Mouse (Mus musculus): ENCODE results near the gene Cpa2.

The Cpa2 gene

DNA sequence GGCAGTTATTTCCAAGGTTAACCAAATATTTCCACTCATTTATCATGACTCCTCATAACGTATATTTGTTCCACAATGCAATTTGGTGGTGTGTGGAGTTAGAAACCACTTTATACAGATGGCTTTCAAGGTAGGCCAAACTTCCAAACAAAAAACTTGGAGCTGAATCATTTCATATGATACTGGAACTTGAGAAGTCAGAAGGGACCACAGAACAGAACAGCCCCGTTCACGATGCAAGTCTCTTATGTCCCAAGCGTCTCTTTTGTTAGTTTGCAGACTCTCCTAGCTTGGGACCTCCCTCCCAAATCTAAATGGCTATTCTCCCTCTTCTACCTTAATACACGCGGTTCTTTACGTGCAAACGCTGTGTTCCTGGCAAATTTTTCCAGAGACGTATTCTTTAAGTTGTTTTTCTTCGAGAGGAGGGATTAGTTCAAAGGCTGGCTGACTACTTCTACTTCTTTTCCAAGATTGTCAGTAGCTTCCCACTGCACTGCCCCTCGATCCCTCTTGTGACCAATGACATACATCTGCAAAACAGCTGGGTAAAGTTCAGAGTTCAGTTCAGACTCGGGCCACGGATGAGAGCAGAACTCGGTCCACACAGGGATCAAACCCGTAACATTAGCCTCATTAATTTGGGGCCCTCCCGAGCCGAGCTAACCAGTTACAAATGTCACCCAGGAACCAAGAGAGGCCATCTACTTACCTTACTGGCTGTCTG is 35.3 kb downstream of the Cpa2 start:
- no peak for DNase-seq (ENCODE audit: low spot score in 2 of 2)

DNA sequence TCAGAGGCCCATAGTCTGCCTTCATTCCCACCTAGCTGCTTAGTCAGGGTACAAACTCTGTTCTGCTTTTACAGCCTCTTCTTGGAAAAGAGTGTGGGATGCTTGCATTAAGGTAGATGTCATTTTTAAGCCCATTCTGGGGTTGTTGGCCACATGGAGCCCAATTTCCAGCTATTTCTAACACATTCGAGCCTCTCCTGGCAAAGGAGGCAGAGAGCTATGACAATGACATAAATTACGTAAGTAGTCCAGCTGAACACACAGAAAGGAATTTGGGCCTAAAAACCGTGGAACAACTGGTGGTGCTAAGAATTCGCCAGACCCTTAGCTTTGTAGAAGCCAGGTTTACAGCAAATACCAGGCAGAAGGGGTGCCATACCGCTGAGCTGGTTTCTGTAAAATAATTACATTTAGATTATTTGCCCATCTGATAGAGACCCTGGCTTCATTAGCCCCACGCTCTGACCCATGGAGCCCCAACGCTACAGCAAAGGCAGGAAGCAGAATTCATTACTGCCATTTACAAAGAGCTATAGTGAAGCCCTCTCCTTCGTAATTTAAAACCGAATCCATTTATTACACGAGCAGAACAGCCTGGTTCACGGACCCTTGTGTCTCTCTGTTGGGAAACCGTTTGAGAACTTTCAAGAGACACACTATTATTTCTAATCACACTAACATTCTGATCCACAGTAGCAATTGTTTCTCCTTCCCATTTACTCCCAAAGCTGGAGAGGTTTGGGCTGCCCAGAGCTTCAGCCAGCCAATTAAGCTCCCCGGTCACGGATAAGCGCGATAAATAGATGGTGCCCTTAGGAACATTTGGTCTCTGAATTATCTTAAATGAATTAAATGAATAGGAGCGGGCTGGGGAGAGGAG is 38.8 kb downstream of the Cpa2 start:
- DNase-seq (ENCODE audit: low spot score in 2 of 2): no peak

DNA sequence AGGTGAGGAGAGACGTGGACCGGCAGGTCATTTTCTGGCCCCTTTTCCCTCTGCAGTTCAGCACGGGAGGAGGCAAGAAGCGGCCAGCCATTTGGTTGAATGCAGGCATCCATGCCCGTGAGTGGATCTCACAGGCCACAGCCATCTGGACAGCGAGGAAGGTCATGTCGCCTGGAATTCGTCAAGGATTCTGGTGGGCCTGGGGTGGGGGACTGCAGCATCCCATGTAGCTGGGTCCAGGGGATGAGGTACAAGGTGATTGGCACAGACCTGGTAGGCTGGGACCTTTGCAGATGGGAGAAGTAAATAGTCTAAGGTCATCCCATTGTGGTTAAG is 39.4 kb downstream of the Cpa2 start:
- no peak for DNase-seq (ENCODE audit: low spot score in 2 of 2)

GRCm38 (mm10) chr6:30586886-30587442 is 45.6 kb downstream of the Cpa2 start:
- no peak for DNase-seq (ENCODE audit: low spot score in 2 of 2)

GRCm38 (mm10) chr6:30589819-30590218 is 48.4 kb downstream of the Cpa2 start:
- peak in 1 of 2 experiments; percentile 13 for DNase-seq (ENCODE audit: low spot score in 2 of 2)

DNA sequence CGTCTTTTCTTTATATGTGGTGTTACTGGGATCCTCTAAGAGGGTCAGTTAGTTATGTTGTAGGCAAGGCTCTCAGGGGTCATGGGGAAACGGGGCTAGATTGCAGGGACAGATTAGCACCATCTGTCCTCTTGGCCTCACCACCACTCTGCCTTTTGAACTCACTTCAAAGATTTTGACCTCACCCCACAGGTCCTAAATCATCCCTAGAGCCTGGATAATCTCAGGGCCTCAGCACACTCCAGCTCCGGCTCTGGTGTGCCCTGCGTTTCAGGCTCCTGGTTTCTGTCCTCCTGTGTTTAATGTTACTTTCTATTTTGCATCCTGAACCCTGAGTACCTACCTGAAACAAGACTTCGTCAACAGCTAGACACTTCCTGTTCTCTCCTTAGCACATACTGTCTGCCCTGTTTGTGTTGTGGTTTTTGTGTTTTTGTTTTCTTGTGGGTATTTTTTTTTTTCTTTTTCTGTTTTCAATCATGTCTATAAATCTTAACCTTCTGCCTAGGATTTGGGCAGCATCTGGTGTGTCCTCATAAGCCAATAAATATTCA is 50.5 kb downstream of the Cpa2 start:
- DNase-seq (ENCODE audit: low spot score in 2 of 2): peak in 1 of 2 experiments; percentile 11

DNA sequence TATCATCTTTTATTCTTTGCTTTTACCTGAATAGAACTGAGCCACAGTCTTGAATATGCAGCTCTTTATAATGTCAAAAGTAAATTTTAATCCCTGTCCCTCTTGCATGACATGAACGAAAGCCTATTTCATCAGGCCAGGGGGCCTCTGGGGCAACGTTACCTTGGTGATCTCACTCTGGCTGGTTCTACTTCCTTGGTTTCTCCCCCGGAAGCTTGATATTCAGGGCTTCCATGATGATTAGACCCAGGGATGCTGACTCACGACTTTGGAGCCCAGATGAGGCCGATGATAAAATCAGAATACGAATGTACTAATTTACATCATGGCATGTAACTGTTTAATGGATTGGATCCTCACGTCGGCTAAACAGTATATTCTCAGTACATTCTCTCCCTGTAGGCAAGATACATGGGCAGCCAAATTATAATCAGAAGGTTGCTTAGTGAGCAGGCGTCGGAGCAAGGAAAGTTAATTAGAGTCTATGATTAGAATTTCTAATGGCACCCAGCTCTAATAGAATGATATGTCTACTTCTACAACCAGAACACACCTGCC is 51.1 kb downstream of the Cpa2 start:
- DNase-seq (ENCODE audit: low spot score in 2 of 2): peak in 1 of 2 experiments; percentile 6

DNA sequence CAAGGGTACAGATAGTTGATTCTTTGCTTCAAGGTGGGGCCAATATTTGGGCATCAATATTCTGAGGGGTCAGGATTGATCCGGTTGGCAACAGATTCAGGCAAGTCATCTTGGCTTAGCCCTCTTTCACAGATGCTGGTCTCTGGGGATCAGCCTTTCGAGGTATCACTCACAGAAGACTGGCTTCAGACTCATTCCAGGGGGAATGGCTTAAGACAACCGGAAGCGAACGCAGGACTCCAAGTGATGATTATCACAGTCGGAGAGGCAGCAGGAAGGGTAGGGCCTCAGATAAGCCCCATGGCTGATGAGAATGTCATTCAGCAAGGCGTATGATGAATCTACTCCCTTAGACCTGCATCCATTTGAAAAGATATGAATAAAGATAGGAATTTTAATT is 53.0 kb downstream of the Cpa2 start:
- DNase-seq (ENCODE audit: low spot score in 2 of 2): no peak

- peak in 1 of 2 experiments; percentile 18 for DNase-seq (ENCODE audit: low spot score in 2 of 2)
Observed at GRCm38 (mm10) chr6:30596230-30596898, 55.0 kb downstream of the Cpa2 start.

DNA sequence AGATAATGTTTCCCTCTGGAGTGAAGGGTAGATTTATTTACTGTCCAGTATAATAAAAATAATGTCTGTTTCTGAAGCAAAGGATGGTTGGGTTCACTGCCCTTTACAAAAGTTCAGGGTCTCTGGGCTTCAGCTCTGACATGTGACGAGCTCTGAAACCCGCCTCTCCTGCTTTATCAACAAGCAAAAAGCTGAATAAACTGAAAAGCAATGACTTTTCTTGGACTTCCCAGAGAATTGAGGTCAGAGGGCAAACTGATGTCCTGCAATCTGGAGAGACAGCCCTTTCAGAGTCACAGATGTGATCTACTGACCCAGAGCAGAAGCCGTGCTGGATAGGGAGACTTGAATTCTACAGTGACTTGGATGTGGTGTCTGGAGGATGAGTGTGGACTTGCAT is 58.7 kb downstream of the Cpa2 start:
- no peak for DNase-seq (ENCODE audit: low spot score in 2 of 2)

- no peak for DNase-seq (ENCODE audit: low spot score in 2 of 2)
Observed at GRCm38 (mm10) chr6:30600995-30601394, 59.6 kb downstream of the Cpa2 start.

DNA sequence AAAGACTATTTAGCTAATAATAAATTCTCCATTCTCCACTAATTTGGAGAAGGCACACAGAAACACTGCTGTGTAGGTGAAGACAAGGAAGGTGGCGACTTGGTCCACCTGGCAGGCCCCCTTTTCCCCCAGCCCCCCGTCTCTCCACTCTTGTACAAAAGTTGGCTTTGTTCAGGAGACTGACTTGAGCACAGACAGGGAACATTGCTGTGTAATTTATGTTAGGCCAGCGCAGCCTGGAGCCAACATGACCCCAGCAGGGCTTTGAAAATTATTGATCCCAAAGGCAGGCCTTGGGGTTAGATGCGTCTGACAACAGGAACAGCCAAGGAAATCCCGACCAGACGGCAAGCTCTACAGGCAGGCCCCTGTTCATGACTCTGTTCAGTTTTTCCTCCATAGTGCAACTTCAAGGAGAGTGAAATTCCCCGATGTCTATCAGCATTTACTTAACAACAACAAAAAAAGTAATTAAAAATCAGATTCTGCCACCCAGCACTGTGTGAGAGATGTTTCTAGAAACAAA is 63.0 kb downstream of the Cpa2 start:
- no peak for DNase-seq (ENCODE audit: low spot score in 2 of 2)

GRCm38 (mm10) chr6:30605111-30605510 is 63.7 kb downstream of the Cpa2 start:
- no peak for DNase-seq (ENCODE audit: low spot score in 2 of 2)

GRCm38 (mm10) chr6:30605672-30606071 is 64.3 kb downstream of the Cpa2 start:
- DNase-seq (ENCODE audit: low spot score in 2 of 2): no peak

- no peak for DNase-seq (ENCODE audit: low spot score in 2 of 2)
Observed at GRCm38 (mm10) chr6:30610710-30611109, 69.3 kb downstream of the Cpa2 start, which contains the start of gene Cpa5. TSS of gene Cpa5 (plus strand) at chr6:30611010.

DNA sequence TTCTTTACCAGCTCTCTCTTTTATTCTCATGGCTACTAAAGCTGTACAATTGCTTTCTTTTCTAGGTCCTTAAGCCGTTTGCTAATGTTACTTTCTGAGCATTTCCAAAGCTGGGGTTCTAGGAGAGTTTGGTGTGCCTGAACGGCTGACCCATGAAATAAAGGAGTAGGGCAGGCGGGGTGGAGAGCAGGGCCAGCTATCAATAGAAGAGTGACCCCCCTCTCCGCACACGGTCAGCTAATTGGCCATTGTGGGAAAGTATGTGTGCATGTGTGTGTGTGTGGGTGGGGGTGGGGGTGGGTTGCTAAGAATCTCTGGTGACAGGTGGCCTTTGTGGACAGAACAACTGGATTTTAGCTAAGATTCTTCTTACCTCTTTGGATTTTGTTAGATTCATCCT is 69.8 kb downstream of the Cpa2 start:
- no peak for DNase-seq (ENCODE audit: low spot score in 2 of 2)
